Mouse (Mus musculus) kidney, embryonic 14.5 days (tissue): ENCODE results near the gene A030014E15Rik. TPM values are rescaled to one million over a fixed set of nuclear protein-coding genes. Genes with fewer than 3 reads are reported as not detected.
"Not testable (repeated sequence)": the region's sequence is repeated elsewhere in the genome, so short reads cannot be mapped to it uniquely, and the experiment has no call there.

Source experiments
- ATAC-seq: fragments of 200-750 bp; cut with Nextera tagmentation; 2 replicates; pipeline ENCODE4 v1.8.0; 2017; ENCODE audit warnings: moderate number of reproducible peaks, mild to moderate bottlenecking, moderate TSS enrichment, moderate library complexity; ENCODE audit not compliant: low FRiP score, low TSS enrichment
- H3K27ac ChIP-seq: fragments of 300-500 bp; sonication (generic); 2 replicates; pipeline ENCODE4 v1.5.1; 2014; ENCODE audit warnings: low read depth, mild to moderate bottlenecking, low read length, moderate library complexity, mixed read lengths
- H3K27me3 ChIP-seq: fragments of 300-500 bp; sonication (generic); 2 replicates; pipeline ENCODE4 v1.6.1; 2014; ENCODE audit warnings: mild to moderate bottlenecking, low read length; ENCODE audit not compliant: control insufficient read depth, insufficient read depth
- H3K36me3 ChIP-seq: fragments of 300-500 bp; sonication (generic); 2 replicates; pipeline ENCODE4 v1.6.1; 2014; ENCODE audit warnings: low read length, mixed read lengths; ENCODE audit not compliant: control insufficient read depth, insufficient read depth
- H3K4me1 ChIP-seq: fragments of 300-500 bp; sonication (generic); 2 replicates; pipeline ENCODE4 v1.6.1; 2014; ENCODE audit warnings: low read length, mixed read lengths; ENCODE audit not compliant: control insufficient read depth, insufficient read depth
- H3K4me2 ChIP-seq: fragments of 300-500 bp; sonication (generic); replicated peaks from 2 replicates; pipeline ENCODE4 v1.6.1; 2014; ENCODE audit warnings: low read depth, mild to moderate bottlenecking, low read length
- H3K4me3 ChIP-seq: fragments of 300-500 bp; sonication (generic); 2 replicates; pipeline ENCODE4 v1.5.1; 2014; ENCODE audit warnings: mild to moderate bottlenecking, low read length
- H3K9ac ChIP-seq: fragments of 300-500 bp; sonication (generic); 2 replicates; pipeline ENCODE4 v1.6.1; 2014; ENCODE audit warnings: low read depth, mild to moderate bottlenecking, low read length, moderate library complexity
- H3K9me3 ChIP-seq: fragments of 300-500 bp; sonication (generic); 2 replicates; pipeline ENCODE4 v1.6.1; 2016; ENCODE audit warnings: low read length; ENCODE audit not compliant: control insufficient read depth
- WGBS: fragments of 180-500 bp; shearing (Covaris S2); extraction: QIAGEN DNeasy Blood & Tissue Kit; methylation state at CpG from one replicate; pipeline ENCODE4 v1.1.7; 2014; 5-methylcytosine and 5-hydroxymethylcytosine counted together
- polyA plus RNA-seq: library from polyadenylated mRNA; unstranded; fragments of >200 nt; fragmentation: Nextera tagmentation; extraction: Ambion mirVana; gene quantifications from 2 replicates; pipeline ENCODE4 v1.2.1, GENCODE M21; 2014

Gene A030014E15Rik
- polyA plus RNA-seq, 1 experiment from 2014 or later: not detected

- not testable (repeated sequence) for H3K4me2 ChIP-seq, H3K4me1 ChIP-seq, H3K27ac ChIP-seq, H3K36me3 ChIP-seq, ATAC-seq, H3K27me3 ChIP-seq, H3K9me3 ChIP-seq, H3K4me3 ChIP-seq, H3K9ac ChIP-seq
- WGBS: 96% methylated on average over 3 of the region's 3 CpGs
Observed at GRCm38 (mm10) chr1:82930558-82930957, 5.8 kb downstream of the A030014E15Rik start.

DNA sequence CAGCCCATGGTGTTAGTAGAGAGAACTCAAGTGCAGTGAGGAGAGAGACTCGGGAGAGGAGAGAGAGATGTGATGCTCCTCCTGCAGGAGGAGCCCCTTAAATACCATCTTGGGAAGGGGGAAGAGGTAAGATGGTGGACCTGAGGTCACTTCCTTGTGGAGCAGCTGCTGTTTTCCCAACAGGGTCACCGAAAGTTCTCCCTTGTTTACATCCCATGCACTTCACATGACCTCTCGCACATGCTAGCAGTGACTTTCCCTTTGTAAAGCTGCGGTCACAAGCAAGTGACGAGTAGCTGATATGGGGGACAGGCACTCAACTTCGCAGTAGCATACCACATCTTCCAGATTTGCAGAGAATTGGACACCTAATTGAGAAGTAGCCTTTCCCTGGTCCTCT is 6.6 kb downstream of the A030014E15Rik start, which contains the start of gene Gm6217:
Gm6217 (minus strand) TSS at position 74 of the 400 bp plus-strand sequence.
- not testable (repeated sequence) for ATAC-seq, H3K4me2 ChIP-seq, H3K36me3 ChIP-seq, H3K27me3 ChIP-seq, H3K4me3 ChIP-seq, H3K4me1 ChIP-seq, H3K9me3 ChIP-seq, H3K9ac ChIP-seq, H3K27ac ChIP-seq
- no CpG with 5 or more reads among the region's 6 CpGs for WGBS

DNA sequence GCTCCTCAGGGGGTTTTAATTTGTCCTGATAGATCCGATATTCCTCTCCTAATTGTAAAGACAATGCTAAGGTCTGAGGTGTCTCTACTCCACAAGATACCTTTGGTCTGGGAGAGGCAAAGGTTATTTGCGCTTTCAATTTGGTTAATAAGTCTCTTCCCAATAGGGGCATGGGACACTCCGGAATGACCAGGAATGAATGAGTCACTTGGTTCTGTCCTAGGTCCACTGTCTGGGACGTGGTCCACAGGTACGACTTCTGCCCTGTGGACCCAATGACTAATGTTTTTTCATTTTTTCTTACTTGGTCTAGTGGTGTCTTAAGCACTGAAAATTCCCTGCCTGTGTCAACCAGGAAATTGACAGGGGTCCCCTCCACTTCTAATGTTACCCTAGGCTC is 13.9 kb downstream of the A030014E15Rik start:
- ATAC-seq: no peak

DNA sequence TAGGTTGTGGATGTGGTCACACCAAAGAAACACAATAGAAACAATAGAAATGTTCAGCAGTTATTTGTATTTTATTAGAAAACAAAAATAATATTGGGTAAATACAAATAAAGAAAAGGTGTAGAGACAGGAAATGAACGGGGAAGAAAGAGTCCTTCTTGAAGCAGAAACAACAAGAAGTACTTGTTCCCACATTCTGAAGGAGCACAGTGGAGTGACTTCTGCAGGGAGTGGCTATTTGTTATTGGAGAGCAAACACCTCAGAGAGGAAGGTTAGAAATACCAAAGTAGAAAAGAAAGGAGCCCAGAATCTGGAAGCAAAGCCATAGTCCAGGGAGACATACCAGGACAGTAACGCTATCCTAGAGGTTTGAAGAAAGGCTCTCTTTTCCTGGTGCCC is 17.8 kb downstream of the A030014E15Rik start:
- ATAC-seq, H3K4me3 ChIP-seq, H3K27ac ChIP-seq, H3K4me2 ChIP-seq, H3K9ac ChIP-seq, H3K27me3 ChIP-seq, H3K4me1 ChIP-seq, H3K9me3 ChIP-seq, H3K36me3 ChIP-seq: not testable (repeated sequence)
- WGBS: 81% methylated on average over 1 of the region's 2 CpGs

More for the DNA sequence above, 13.9 kb downstream of the A030014E15Rik start:
- Histone ChIP-seq H3K9me3 (no peaks in the 10 kb centered on the region; the same call in none of the 2 replicates), H3K36me3 (no peaks in the 10 kb centered on the region), H3K4me1 (no peaks in the 10 kb centered on the region), H3K27ac (no peak overlapping the region), H3K4me3 (no peak overlapping the region), H3K27me3 (no peaks in the 10 kb centered on the region), H3K9ac (no peak overlapping the region), H3K4me2 (no peak overlapping the region)
- WGBS: 93% methylated on average over 5 of the region's 5 CpGs

DNA sequence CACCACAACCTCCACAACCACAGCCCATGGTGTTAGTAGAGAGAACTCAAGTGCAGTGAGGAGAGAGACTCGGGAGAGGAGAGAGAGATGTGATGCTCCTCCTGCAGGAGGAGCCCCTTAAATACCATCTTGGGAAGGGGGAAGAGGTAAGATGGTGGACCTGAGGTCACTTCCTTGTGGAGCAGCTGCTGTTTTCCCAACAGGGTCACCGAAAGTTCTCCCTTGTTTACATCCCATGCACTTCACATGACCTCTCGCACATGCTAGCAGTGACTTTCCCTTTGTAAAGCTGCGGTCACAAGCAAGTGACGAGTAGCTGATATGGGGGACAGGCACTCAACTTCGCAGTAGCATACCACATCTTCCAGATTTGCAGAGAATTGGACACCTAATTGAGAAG is 18.6 kb downstream of the A030014E15Rik start, which contains the start of gene A030003K21Rik:
A030003K21Rik (minus strand) TSS at position 94 of the 400 bp plus-strand sequence.
- H3K4me1 ChIP-seq, ATAC-seq, H3K4me3 ChIP-seq, H3K27me3 ChIP-seq, H3K36me3 ChIP-seq, H3K4me2 ChIP-seq, H3K9me3 ChIP-seq, H3K9ac ChIP-seq, H3K27ac ChIP-seq: not testable (repeated sequence)
- no CpG with 5 or more reads among the region's 6 CpGs for WGBS

DNA sequence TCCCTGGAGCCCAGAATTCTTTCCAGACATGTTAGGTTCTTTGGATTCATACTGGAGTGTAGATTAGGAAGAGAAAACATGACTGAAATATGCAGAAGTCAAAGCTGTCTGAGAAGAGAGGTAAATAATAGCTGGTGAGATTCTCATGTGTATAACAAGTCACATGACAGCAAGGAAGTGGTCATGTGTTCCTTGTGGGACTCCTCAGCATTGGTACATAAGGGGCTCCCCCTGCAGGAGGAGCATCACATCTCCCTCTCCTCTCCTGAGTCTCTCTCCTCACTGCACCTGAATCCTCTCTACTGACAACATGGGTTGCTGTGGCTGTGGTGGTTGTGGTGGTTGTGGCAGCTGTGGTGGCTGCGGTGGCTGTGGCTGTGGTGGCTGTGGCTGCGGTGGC is 21.3 kb downstream of the A030014E15Rik start:
- not testable (repeated sequence) for H3K9ac ChIP-seq, H3K4me1 ChIP-seq, H3K27ac ChIP-seq, H3K9me3 ChIP-seq, H3K4me3 ChIP-seq, H3K36me3 ChIP-seq, H3K4me2 ChIP-seq, ATAC-seq, H3K27me3 ChIP-seq
- WGBS: 92% methylated on average over 2 of the region's 2 CpGs

- no peak for ATAC-seq
- Histone ChIP-seq H3K4me2 (no peak overlapping the region), H3K9me3 (no peaks in the 10 kb centered on the region), H3K27me3 (no peaks in the 10 kb centered on the region), H3K4me1 (no peaks in the 10 kb centered on the region), H3K9ac (no peak overlapping the region), H3K36me3 (no peaks in the 10 kb centered on the region), H3K4me3 (no peak overlapping the region), H3K27ac (no peak overlapping the region)
- 90% methylated on average over 2 of the region's 2 CpGs for WGBS
Observed at GRCm38 (mm10) chr1:82948601-82949000, 23.9 kb downstream of the A030014E15Rik start.

- H3K4me2 ChIP-seq, H3K4me3 ChIP-seq, ATAC-seq, H3K9ac ChIP-seq, H3K9me3 ChIP-seq, H3K4me1 ChIP-seq, H3K27me3 ChIP-seq, H3K27ac ChIP-seq, H3K36me3 ChIP-seq: not testable (repeated sequence)
Observed at GRCm38 (mm10) chr1:82955913-82956312, 31.2 kb downstream of the A030014E15Rik start, which contains the start of gene Gm7544. Gene Gm7544, minus strand, starts transcription at chr1:82956013.

DNA sequence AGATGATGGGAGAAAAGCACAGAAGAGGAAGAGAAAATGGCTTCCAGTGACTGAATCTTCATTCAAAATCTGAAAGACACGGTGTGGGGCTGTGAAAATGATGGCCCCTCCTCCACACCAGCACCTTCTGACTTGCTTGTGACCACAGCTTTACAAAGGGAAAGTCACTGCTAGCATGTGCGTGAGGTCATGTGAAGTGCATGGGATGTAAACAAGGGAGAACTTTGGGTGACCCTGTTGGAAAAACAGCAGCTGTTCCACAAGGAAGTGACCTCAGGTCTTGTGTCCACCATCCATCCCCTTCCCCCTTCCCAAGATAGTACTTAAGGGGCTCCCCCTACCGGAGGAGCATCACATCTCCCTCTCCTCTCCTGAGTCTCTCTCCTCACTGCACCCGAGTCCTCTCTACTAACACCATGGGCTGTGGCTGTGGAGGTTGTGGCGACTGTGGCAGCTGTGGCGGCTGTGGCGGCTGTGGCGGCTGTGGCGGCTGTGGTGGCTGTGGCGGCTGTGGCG is 35.2 kb downstream of the A030014E15Rik start, which contains the start of gene Gm47955:
Gm47955 (plus strand) TSS at position 417 of the 516 bp plus-strand sequence.
- Histone ChIP-seq H3K9me3 (no peaks in the 10 kb centered on the region), H3K4me1 (no peaks in the 10 kb centered on the region), H3K4me3 (no peak within 1 kb of the TSS), H3K4me2 (no peak within 1 kb of the TSS), H3K9ac (no peak within 1 kb of the TSS), H3K27ac (no peak within 1 kb of the TSS), H3K27me3 (no peaks in the 10 kb centered on the region), H3K36me3 (no peaks in the 10 kb centered on the region)
- no peak for ATAC-seq
- 87% methylated on average over 11 of the region's 11 CpGs for WGBS
